Mouse (Mus musculus) layer of hippocampus, postnatal 10 days (tissue): ENCODE data around the gene Dnah11. TPM values are rescaled to one million over a fixed set of nuclear protein-coding genes. Genes with fewer than 3 reads are reported as not detected.

Experiments used
- DNase-seq, 2 experiments: peaks; one replicate each; pipeline ENCODE4 v3.0.0; 2021; ENCODE audit warnings: low spot score in 2 of 2
- long read RNA-seq: library from polyadenylated mRNA; stranded (forward); transcript quantifications from one replicate; pipeline ENCODE4 v2.0.0, GENCODE M21; 2023
- total RNA-seq, 2 experiments: library from RNA; stranded (reverse); gene quantifications; 2 replicates each; pipeline ENCODE4 v1.2.3; 2021

Gene Dnah11
- total RNA-seq: 1 to 10 TPM; 2.3 to 2.9 TPM
- long read RNA-seq, partial matches to known transcripts: 1 of 2 reads
- long read RNA-seq, other reads (novel, unspliced or antisense): 1 of 2 reads

GRCm38 (mm10) chr12:118198386-118199093 lies at the start of gene Dnah11:
Dnah11 (minus strand) TSS chr12:118199043.
- peak; percentile 18 to 49 for DNase-seq

DNA sequence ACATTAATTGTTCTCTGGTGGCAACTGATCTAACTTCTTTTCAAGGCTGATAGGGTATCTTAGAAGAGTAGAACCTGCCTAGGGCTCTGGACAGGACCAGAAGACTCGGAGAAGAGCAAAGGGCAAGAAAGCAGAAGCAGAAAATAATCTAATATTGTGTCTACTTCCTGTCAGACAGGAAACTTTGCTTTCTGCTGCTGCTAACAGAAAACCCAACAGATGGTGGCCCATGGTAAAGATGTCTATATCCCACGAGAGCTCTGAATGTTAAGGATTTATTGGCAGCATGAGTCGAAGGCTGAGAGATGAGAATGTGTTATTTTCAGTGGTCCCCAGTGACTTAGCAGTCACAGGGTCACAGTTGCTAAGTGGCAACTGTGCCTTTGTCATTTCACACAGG lies 22.3 kb upstream of the Dnah11 start:
- no peak for DNase-seq

GRCm38 (mm10) chr12:118220062-118220461 lies 21.2 kb upstream of the Dnah11 start:
- no peak for DNase-seq

- no peak for DNase-seq
Observed at GRCm38 (mm10) chr12:118212163-118212562, 13.3 kb upstream of the Dnah11 start.

- no peak for DNase-seq
Observed at GRCm38 (mm10) chr12:118196583-118196982, 2.3 kb downstream of the Dnah11 start.

- no peak for DNase-seq
Observed at GRCm38 (mm10) chr12:118189535-118189934, 9.3 kb downstream of the Dnah11 start.

DNA sequence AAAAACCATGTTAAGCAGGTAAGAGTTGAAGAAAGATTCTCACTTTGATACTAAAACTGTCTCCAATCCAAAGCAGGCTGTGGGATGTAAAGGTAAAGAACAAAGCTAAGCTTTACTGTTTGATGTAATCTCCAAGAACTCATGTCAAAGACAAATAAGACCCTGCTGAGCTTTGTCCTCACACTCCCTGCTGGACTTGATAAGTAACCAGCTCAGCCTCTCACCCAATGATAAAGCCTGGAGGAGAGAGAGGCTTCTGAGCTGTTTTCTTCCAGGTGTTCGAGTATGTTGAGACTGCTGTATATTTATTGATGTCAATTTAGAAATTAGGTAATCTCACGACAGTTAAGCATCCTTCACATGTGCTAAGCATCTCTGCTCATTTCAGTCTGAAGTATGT lies 11.2 kb downstream of the Dnah11 start:
- DNase-seq: no peak

- no peak for DNase-seq
Observed at GRCm38 (mm10) chr12:118186881-118187489, 11.9 kb downstream of the Dnah11 start.

DNA sequence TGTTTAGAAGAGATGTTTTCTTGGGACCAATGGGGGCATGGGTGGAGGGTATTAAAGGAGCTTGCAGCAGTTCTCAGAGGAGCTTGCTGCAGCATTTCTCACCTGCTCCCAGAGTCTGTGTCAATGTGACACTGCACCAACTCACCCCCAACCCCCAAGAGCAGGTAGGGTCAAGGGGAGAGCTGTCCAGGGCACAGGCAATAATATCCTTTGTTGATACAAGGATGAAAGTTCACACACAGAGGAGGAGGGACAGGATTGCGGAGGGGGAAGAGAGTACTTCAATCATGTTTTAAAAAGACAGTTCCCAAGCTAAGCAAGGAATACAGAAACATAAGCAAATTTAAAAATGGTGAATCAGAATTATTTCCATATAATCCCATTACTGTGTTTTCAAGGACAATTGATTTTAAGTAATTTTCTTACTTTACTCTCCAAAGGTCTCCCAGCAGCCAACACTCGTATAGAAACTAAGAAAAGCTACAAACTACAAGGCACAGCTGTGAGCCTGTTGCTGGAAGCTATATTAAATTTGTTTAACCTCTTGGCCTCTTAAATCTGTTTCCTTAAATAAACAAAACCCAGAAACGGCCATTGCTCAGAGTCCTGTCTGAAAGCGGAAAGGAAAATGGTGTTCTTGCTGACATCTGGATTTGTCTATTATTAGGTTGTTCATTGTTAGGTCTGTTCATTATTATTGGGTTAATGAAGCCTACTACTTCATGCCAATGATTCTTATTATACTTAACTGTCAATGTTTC lies 12.5 kb downstream of the Dnah11 start:
- no peak for DNase-seq

DNA sequence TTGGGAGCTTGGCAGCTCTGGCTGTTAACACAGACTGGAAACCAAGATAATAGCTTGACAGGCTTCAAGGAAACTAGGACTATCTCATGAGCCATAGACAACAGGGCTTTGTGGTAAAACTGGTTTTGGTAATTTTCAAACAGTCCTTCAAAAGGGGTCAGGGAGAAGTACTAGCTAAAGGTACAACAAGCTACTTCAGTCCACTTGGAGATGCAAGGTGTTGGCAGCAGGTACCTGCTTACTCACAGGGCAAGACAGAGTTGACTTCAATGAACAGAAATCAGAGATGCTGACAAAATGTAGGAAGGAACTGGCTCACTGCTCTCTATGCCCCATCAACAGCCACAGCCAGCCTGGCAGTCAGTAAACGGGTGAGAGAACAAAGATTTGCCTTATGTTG lies 14.1 kb downstream of the Dnah11 start:
- no peak for DNase-seq

DNA sequence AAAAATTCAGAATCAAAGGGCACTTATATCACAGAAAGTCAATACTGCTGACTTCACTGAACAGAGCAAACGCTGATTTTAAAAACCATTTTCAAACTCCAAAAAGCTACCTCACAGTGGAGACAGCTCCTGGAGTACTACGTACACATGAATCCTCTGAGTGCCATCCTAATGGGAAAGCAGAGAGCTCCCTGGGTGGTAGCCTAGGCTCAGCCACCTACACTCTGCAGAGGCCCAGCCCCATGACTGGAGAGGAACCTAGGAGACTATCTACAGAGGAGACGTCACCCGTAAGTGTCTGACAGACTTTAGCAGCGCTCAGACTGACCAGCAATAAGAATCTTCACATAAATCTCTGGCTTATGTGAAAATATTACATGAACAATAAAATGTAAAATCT lies 21.1 kb downstream of the Dnah11 start:
- no peak for DNase-seq

GRCm38 (mm10) chr12:118164785-118165184 lies 34.1 kb downstream of the Dnah11 start:
- no peak for DNase-seq

DNA sequence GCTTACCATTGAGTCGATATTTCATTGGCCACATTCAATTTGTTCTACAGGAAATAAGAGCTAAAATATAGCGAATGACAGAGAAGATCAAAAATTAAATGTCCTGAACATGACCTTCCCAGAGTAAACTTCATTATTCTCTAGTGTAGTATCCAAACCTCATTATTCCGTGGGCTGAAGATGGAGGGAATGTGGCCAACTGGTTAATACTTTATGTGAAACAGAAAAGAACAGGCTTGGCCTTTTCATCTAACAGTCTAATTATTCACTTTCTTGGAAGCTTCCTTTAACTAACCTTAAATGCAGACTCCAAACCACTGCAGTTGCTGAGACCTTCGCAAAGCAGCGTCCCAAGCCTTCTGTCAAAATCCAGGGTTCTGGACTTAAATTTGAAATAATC lies 41.9 kb downstream of the Dnah11 start:
- no peak for DNase-seq

DNA sequence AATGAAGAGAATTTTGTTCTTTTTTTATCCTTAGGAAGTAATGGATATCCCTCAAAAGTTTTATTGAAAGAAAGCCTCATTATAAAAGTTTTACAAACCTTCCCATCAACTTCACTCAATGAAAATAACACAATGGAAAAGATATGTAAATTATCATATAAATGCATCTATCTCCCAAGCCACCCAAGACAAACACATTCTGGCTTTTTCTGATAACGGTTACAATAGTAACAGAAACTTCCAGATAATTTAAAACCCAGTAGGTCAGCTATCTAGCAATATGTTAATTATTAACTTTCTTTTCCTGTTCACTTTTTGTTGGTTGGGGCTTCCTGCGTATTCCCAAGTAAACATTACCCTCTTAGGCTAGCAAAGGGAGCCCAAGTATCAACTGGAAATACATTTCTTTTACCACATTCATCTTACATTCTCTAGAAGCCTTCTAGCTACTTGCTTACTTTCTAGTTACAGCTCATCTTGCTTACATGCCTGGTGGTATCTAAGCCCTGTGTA lies 51.3 kb downstream of the Dnah11 start:
- DNase-seq: no peak

GRCm38 (mm10) chr12:118128116-118128515 lies 70.7 kb downstream of the Dnah11 start:
- no peak for DNase-seq

GRCm38 (mm10) chr12:118119668-118120067 lies 79.2 kb downstream of the Dnah11 start:
- DNase-seq: no peak

GRCm38 (mm10) chr12:118112599-118112998 lies 86.2 kb downstream of the Dnah11 start:
- DNase-seq: no peak

DNA sequence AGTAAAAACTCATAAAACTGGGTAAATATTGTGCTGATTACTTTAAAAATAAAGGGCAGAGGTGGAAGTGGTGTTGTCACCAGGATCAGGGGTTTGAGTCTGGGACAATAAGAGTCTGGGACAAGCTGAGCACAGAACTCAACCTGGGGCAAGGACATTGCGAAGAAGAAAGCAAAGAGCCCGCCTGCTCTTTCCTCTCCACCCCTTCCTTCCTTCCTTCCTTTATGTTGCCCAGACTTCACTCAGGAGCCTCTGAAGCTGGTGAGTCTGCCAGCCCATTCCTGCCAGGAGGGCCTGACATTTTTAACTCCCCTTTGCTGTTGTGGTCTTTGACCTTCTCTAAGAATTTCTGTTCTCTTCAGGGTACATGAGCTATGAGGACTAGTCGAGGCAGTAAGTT lies 86.9 kb downstream of the Dnah11 start:
- no peak for DNase-seq

- no peak for DNase-seq
Observed at GRCm38 (mm10) chr12:118107719-118108118, 91.1 kb downstream of the Dnah11 start.

DNA sequence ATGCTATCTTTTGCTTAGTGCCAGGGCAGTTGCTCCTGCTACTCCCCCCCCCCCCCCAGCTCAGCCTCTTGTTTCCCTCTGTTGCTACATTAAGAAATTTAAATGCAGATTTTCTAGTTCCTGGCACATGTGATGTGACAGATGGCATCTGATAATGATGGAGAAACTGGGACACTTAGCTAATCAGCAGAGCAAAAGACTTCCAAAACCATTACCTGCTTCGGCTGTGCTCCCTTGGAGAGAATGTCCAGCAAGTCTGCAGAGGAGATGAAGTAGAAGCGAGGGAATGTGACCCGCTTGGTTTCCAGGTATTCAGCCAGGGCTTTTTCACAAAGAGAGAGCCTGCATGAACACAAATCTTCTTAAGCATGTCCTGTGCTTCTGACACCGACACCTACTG lies 94.3 kb downstream of the Dnah11 start:
- DNase-seq: no peak

GRCm38 (mm10) chr12:118099694-118100093 lies 99.1 kb downstream of the Dnah11 start:
- DNase-seq: no peak

- DNase-seq: no peak
Observed at GRCm38 (mm10) chr12:118098257-118098656, 100.6 kb downstream of the Dnah11 start.
